Mouse (Mus musculus) CH12.LX (cell line): ENCODE measurements around the gene Tmem104. TPM values are rescaled to one million over a fixed set of nuclear protein-coding genes. Genes with fewer than 3 reads are reported as not detected.

Experiments used
- DNase-seq: peaks from one replicate; pipeline ENCODE4 v3.0.0-alpha.2; 2013; ENCODE audit errors: extremely low read depth
- H3K27ac ChIP-seq: 2 replicates; pipeline ENCODE4 v1.5.1; 2012; ENCODE audit warnings: low read depth, mild to moderate bottlenecking, control low read depth, moderate library complexity; ENCODE audit not compliant: insufficient read depth
- H3K27me3 ChIP-seq: replicated peaks from 2 replicates; pipeline ENCODE3; 2012; ENCODE audit warnings: inconsistent platforms
- H3K36me3 ChIP-seq, 2 experiments: replicated peaks in 1 of 2; 2 replicates each; pipeline versions ENCODE3 to v1.6.1; 2012; ENCODE audit warnings: inconsistent platforms in 1 of 2, low read length in 1 of 2, mild to moderate bottlenecking in 1 of 2, mixed read lengths in 1 of 2, moderate library complexity in 1 of 2; ENCODE audit not compliant: control insufficient read depth in 1 of 2, insufficient read depth in 1 of 2
- H3K4me1 ChIP-seq, 2 experiments: 2 replicates each; pipeline ENCODE4 v1.6.1; 2012; ENCODE audit warnings: inconsistent platforms in 1 of 2, moderate library complexity in 1 of 2; ENCODE audit not compliant: insufficient read depth in 2 of 2, control insufficient read depth in 1 of 2
- H3K4me2 ChIP-seq: 2 replicates; pipeline ENCODE4 v1.6.1; 2012; ENCODE audit warnings: low read depth, mild to moderate bottlenecking, control low read depth; ENCODE audit not compliant: poor library complexity, insufficient read depth, severe bottlenecking
- H3K4me3 ChIP-seq, 3 experiments: fragments of 150-350 bp in 1 of 3; sonication (generic) in 1 of 3; replicated peaks in 1 of 3; 2 replicates each; pipeline versions ENCODE3 to v1.5.1; 2011 to 2012; ENCODE audit warnings: low read depth in 2 of 3, low read length in 2 of 3, mild to moderate bottlenecking in 2 of 3, moderate library complexity in 2 of 3, control low read depth in 1 of 3, improper control_type of control experiment in 1 of 3, inconsistent platforms in 1 of 3, mixed read lengths in 1 of 3; ENCODE audit not compliant: poor library complexity in 1 of 3
- H3K79me2 ChIP-seq: replicated peaks from 2 replicates; pipeline ENCODE4 v1.6.1; 2012; ENCODE audit warnings: mild to moderate bottlenecking, moderate library complexity; ENCODE audit not compliant: control insufficient read depth, poor library complexity, insufficient read depth, severe bottlenecking; ENCODE audit errors: extremely low read depth
- H3K9ac ChIP-seq: 2 replicates; pipeline ENCODE4 v1.6.1; 2012; ENCODE audit warnings: low read depth, mild to moderate bottlenecking, control low read depth, moderate library complexity; ENCODE audit not compliant: insufficient read depth
- H3K9me3 ChIP-seq: replicated peaks from 2 replicates; pipeline ENCODE3; 2012; ENCODE audit warnings: low read length, inconsistent platforms, mixed read lengths
- CHD2 ChIP-seq: IDR thresholded peaks from 2 replicates; pipeline ENCODE4 v1.6.1; 2011; ENCODE audit warnings: low read length, improper control_type of control experiment
- CTCF ChIP-seq, 2 experiments: IDR thresholded peaks in 1 of 2; conservative IDR thresholded peaks in 1 of 2; 2 replicates each; pipeline ENCODE4 v1.5.1; 2011 to 2012; ENCODE audit warnings: low read depth in 2 of 2, low read length in 2 of 2, improper control_type of control experiment in 1 of 2, inconsistent platforms in 1 of 2, mild to moderate bottlenecking in 1 of 2, moderate library complexity in 1 of 2
- ELF1 ChIP-seq: IDR thresholded peaks from 2 replicates; pipeline ENCODE4 v1.6.1; 2014; ENCODE audit warnings: low read depth, mild to moderate bottlenecking, inconsistent platforms, low read length, improper control_type of control experiment
- IRF4 ChIP-seq: IDR thresholded peaks from 2 replicates; pipeline ENCODE4 v1.6.1; 2014; ENCODE audit warnings: low read depth, mild to moderate bottlenecking, inconsistent platforms, low read length, improper control_type of control experiment
- MAZ ChIP-seq: IDR thresholded peaks from 2 replicates; pipeline ENCODE4 v1.6.1; 2012; ENCODE audit warnings: low read depth, mild to moderate bottlenecking, inconsistent platforms, low read length, improper control_type of control experiment, moderate library complexity
- MEF2A ChIP-seq: IDR thresholded peaks from 2 replicates; pipeline ENCODE4 v1.6.1; 2014; ENCODE audit warnings: low read depth, mild to moderate bottlenecking, inconsistent platforms, low read length, improper control_type of control experiment, borderline replicate concordance
- NELFE ChIP-seq: IDR thresholded peaks from 2 replicates; pipeline ENCODE4 v1.6.1; 2011; ENCODE audit warnings: low read depth, low read length, improper control_type of control experiment
- NRF1 ChIP-seq: IDR thresholded peaks from 2 replicates; pipeline ENCODE4 v1.6.1; 2014; ENCODE audit warnings: low read depth, mild to moderate bottlenecking, inconsistent platforms, low read length, improper control_type of control experiment, moderate library complexity
- PAX5 ChIP-seq: IDR thresholded peaks from 2 replicates; pipeline ENCODE4 v1.6.1; 2012; ENCODE audit warnings: low read length, inconsistent platforms, mixed read lengths
- POLR2A ChIP-seq: IDR thresholded peaks from 2 replicates; pipeline ENCODE4 v1.6.1; 2011; ENCODE audit warnings: low read depth, mild to moderate bottlenecking, improper control_type of control experiment, low read length
- RAD21 ChIP-seq: IDR thresholded peaks from 2 replicates; pipeline ENCODE4 v1.6.1; 2011; ENCODE audit warnings: low read depth, mild to moderate bottlenecking, low read length, improper control_type of control experiment, moderate library complexity
- SIN3A ChIP-seq: IDR thresholded peaks from 2 replicates; pipeline ENCODE4 v1.6.1; 2012; ENCODE audit warnings: low read length, improper control_type of control experiment, inconsistent platforms
- SMC3 ChIP-seq: IDR thresholded peaks from 2 replicates; pipeline ENCODE4 v1.6.1; 2011; ENCODE audit warnings: low read depth, low read length, improper control_type of control experiment
- TCF12 ChIP-seq: IDR thresholded peaks from 2 replicates; pipeline ENCODE4 v1.6.1; 2014; ENCODE audit warnings: low read depth, mild to moderate bottlenecking, inconsistent platforms, low read length, improper control_type of control experiment
- USF2 ChIP-seq: conservative IDR thresholded peaks from 2 replicates; pipeline ENCODE4 v1.6.1; 2011; ENCODE audit warnings: low read depth, low read length, improper control_type of control experiment
- ZC3H11A ChIP-seq: IDR thresholded peaks from 2 replicates; pipeline ENCODE4 v1.6.1; 2012; ENCODE audit warnings: low read depth, mild to moderate bottlenecking, inconsistent platforms, low read length, improper control_type of control experiment
- ZKSCAN1 ChIP-seq: IDR thresholded peaks from 2 replicates; pipeline ENCODE4 v1.6.1; 2012; ENCODE audit warnings: low read depth, inconsistent platforms, low read length, improper control_type of control experiment, borderline replicate concordance
- ZMIZ1 ChIP-seq: IDR thresholded peaks from 2 replicates; pipeline ENCODE4 v1.6.1; 2012; ENCODE audit warnings: low read depth, mild to moderate bottlenecking, inconsistent platforms, low read length, improper control_type of control experiment
- ZNF384 ChIP-seq: IDR thresholded peaks from 2 replicates; pipeline ENCODE4 v1.6.1; 2012; ENCODE audit warnings: low read depth, low read length, improper control_type of control experiment, inconsistent platforms
- dilution Hi-C: fragments of 300-500 bp; cut with MboI; formaldehyde crosslinking; loops from 2 replicates; pipeline ENCODE4 v1.14.3; 2020; ENCODE audit warnings: low sequenced_read_pairs; ENCODE audit not compliant: extremely low pct_unique_long_range_greater_than_20kb, extremely low pct_ligation_motif_present
- in situ Hi-C: fragments of 300-500 bp; cut with MboI; formaldehyde crosslinking; loops from 3 replicates; pipeline ENCODE4 v1.14.3; 2019; ENCODE audit warnings: low sequenced_read_pairs, low pct_ligation_motif_present, low pct_unique_long_range_greater_than_20kb, mixed read lengths
- polyA plus RNA-seq: library from polyadenylated mRNA; unstranded; fragments of >175 nt; gene quantifications from 2 replicates; pipeline ENCODE4 v1.2.1, GENCODE M21; 2012; ENCODE audit warnings: low read depth; ENCODE audit not compliant: insufficient read length
- total RNA-seq, 2 experiments: library from RNA; depleted of rRNA; stranded (reverse); fragments of 300-350 nt in 1 of 2; fragments of >200 nt in 1 of 2; gene quantifications; 2 replicates each; pipeline ENCODE4 v1.2.3; 2012 to 2014

The Tmem104 gene
- total and polyA plus RNA-seq, 3 experiments: 3.5 to 16.1 (median 10.8) TPM

GRCm38 (mm10) chr11:115181913-115182638, 5.2 kb upstream of the Tmem104 start:
- Histone ChIP-seq H3K36me3 (peaks cover 58 to 76% of the 10 kb centered on the region in 2 experiments), H3K9ac (no peak overlapping the region), H3K4me1 (peaks cover 0 to 17% of the 10 kb centered on the region in 2 experiments; a peak in 2 of 4 replicates), H3K27ac (no peak overlapping the region), H3K27me3 (no peaks in the 10 kb centered on the region), H3K9me3 (no peaks in the 10 kb centered on the region), H3K4me2 (no peak overlapping the region), H3K79me2 (no peaks in the 10 kb centered on the region), H3K4me3 (no peak overlapping the region)
- dilution Hi-C loops: no loop called here
- TF ChIP-seq MAZ: peak; percentile 11; the same call in 1 of the 2 replicates
- TF ChIP-seq CHD2: no peak
- 0 out of 2 replicates have a peak, but pooled peaks have one; percentile 23 for TF ChIP-seq NRF1
- no peak for TF ChIP-seq USF2
- peak; percentile 78 to 99 for TF ChIP-seq CTCF (conservative IDR thresholded peaks at IDR 0.05 in 1 of 2, IDR thresholded peaks at IDR 0.05 in 1 of 2; ENCODE audit: low read depth in 2 of 2, low read length in 2 of 2)
- peak; percentile 59; the same call in 1 of the 2 replicates for TF ChIP-seq SIN3A
- no peak for TF ChIP-seq ZNF384
- peak; percentile 70 for TF ChIP-seq IRF4
- peak; percentile 22; the same call in 1 of the 2 replicates for TF ChIP-seq NELFE
- TF ChIP-seq ELF1: peak; percentile 45; the same call in 1 of the 2 replicates
- peak; percentile 29; the same call in 1 of the 2 replicates for TF ChIP-seq TCF12
- no peak; the same call in 1 of the 2 replicates for TF ChIP-seq POLR2A
- peak; percentile 99 for TF ChIP-seq SMC3
- peak; percentile 99 for TF ChIP-seq RAD21
- TF ChIP-seq ZC3H11A: peak; percentile 89
- DNase-seq: peak; percentile 84
- in situ Hi-C loops: no loop called here

- H3K9me3 ChIP-seq: no peaks in the 10 kb centered on the region
- dilution Hi-C loops: no loop called here
- no peak overlapping the region for H3K4me2 ChIP-seq
- H3K79me2 ChIP-seq: no peaks in the 10 kb centered on the region; the same call in 1 of the 2 replicates
- H3K36me3 ChIP-seq: peaks cover 43 to 61% of the 10 kb centered on the region in 2 experiments
- H3K9ac ChIP-seq: no peak overlapping the region
- no peak overlapping the region for H3K4me3 ChIP-seq
- in situ Hi-C loops: no loop called here
- no peak for TF ChIP-seq ZMIZ1
- no peak for TF ChIP-seq ZKSCAN1
- TF ChIP-seq MEF2A: no peak
- no peak for TF ChIP-seq PAX5
- no peak for TF ChIP-seq TCF12
- no peak for DNase-seq
- H3K4me1 ChIP-seq: peaks cover 10 to 37% of the 10 kb centered on the region in 2 experiments
- H3K27ac ChIP-seq: no peak overlapping the region
- no peaks in the 10 kb centered on the region for H3K27me3 ChIP-seq
These were observed 2.3 kb upstream of the Tmem104 start for GRCm38 (mm10) chr11:115184973-115185372.
